Mouse (Mus musculus) olfactory bulb, adult 2 months (tissue): Measurements from ENCODE around the gene Galnt2. TPM values are rescaled to one million over a fixed set of nuclear protein-coding genes. Genes with fewer than 3 reads are reported as not detected.

Experiments
- H3K27ac ChIP-seq: fragments of 200-500 bp; 2 replicates; pipeline ENCODE4 v1.5.1; 2012; ENCODE audit warnings: low read depth, low read length; ENCODE audit not compliant: insufficient read depth
- H3K4me1 ChIP-seq: fragments of 200-500 bp; 2 replicates; pipeline ENCODE4 v1.6.1; 2012; ENCODE audit warnings: low read length; ENCODE audit not compliant: control insufficient read depth, insufficient read depth
- H3K4me3 ChIP-seq: fragments of 200-500 bp; 2 replicates; pipeline ENCODE4 v1.5.1; 2012; ENCODE audit warnings: mild to moderate bottlenecking, low read depth, low read length, moderate library complexity; ENCODE audit not compliant: insufficient read depth
- CTCF ChIP-seq: fragments of 200-500 bp; IDR thresholded peaks from 2 replicates; pipeline ENCODE4 v1.5.1; 2012; ENCODE audit warnings: low read depth, mild to moderate bottlenecking, low read length, moderate library complexity; ENCODE audit not compliant: insufficient read depth
- POLR2A ChIP-seq: fragments of 200-500 bp; IDR thresholded peaks from 2 replicates; pipeline ENCODE4 v1.6.1; 2012; ENCODE audit warnings: mild to moderate bottlenecking, low read depth, low read length, moderate library complexity; ENCODE audit not compliant: insufficient read depth
- WGBS: fragments of 180-500 bp; shearing (Covaris S2); methylation state at CpG from one replicate; pipeline ENCODE4 v1.1.7; 2018; 5-methylcytosine and 5-hydroxymethylcytosine counted together
- polyA plus RNA-seq: library from polyadenylated mRNA; stranded (reverse); fragments of >200 nt; gene quantifications from 2 replicates; pipeline ENCODE4 v1.2.4, GENCODE M21; 2012; ENCODE audit warnings: low replicate concordance; ENCODE audit not compliant: missing spikeins, insufficient read depth, insufficient read length

The Galnt2 gene
- polyA plus RNA-seq, 1 experiment = not detected

DNA sequence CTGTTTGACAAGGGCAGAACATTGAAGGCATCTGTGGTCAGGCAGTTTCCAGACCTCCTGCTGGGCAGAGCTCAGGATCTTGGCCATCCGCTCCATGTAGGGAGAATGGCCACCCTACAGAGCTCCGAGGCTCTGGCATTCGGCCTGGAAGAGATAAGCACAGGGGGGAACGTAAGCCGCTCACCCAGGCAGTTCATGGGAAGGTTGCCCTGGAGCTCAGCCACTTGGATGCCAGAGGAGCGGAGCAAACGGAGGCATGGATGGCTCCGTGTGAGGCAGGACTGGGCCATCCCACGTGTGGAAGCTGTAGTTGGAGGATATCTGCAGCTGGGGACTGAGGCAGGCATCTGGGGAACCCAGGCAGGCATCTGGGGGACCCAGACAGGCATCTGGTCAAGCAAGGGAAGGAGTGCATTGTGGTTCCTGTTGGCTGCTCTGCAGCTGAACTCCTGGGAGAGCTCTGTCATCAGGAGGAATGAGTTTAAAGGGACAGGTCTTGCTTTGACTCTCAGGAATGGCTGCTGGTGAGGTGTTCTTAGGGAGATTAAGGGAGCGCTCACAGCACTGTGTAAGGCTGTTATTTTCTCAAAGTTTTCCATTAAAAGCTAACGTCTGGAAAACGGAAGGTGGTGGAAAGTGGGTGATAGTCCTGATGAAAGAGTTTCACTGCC lies 85.4 kb downstream of the Galnt2 start:
- H3K27ac ChIP-seq = peak overlapping the region; percentile 34; the same call in 1 of the 2 replicates
- WGBS = 50% methylated on average over 12 of the region's 12 CpGs
- H3K4me1 ChIP-seq = peaks cover 53% of the 10 kb centered on the region
- no peak overlapping the region for H3K4me3 ChIP-seq
- TF ChIP-seq POLR2A (no peak), CTCF (no peak)

GRCm38 (mm10) chr8:124317191-124317682 lies 86.0 kb downstream of the Galnt2 start:
- Histone ChIP-seq H3K27ac (no peak overlapping the region), H3K4me3 (no peak overlapping the region), H3K4me1 (peaks cover 51% of the 10 kb centered on the region)
- TF ChIP-seq CTCF = no peak
- no peak for TF ChIP-seq POLR2A
- WGBS = 50% methylated on average over 8 of the region's 8 CpGs

- TF ChIP-seq CTCF (no peak), POLR2A (no peak)
- Histone ChIP-seq H3K4me3 (no peak overlapping the region), H3K4me1 (peaks cover 55% of the 10 kb centered on the region), H3K27ac (no peak overlapping the region)
- 82% methylated on average over 6 of the region's 6 CpGs for whole genome bisulfite sequencing
Measured at GRCm38 (mm10) chr8:124317821-124318220, 86.6 kb downstream of the Galnt2 start.

DNA sequence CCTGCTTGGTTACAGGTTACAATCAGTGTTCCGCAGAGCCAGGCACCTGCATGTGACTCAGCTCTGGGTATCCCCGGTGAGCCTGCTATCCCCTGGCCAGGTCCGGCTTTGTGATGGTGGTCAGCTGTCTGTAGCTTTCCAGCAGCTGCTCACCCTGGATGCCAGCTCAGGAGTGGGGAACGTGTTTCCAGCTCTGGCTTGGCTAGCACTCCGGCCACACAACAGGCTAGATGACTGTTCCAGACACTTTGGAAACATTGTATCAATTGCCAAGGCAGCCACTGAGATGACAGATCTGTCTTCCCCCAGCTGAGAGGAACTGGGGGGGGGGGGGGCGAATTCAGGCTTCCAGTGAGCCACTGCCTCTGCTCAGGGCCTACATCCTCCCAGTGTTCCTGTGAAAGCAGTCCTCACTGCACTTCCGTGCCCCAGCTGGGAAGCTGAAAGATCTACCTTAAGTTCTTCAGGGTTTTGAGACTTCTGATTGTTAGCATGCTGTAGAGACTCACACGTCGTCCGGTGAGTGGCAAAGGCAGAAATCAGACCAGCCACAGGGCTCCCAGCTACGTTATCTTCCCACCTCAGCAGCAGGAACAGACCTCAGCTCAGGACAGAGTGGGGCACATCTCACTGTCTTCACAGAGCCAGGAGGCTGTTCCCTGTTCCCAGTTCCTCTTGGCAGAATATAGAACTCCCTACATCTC lies 87.6 kb downstream of the Galnt2 start:
- 66% methylated on average over 11 of the region's 11 CpGs for WGBS
- TF ChIP-seq CTCF = no peak
- no peak for TF ChIP-seq POLR2A
- no peak overlapping the region for H3K27ac ChIP-seq
- peaks cover 63% of the 10 kb centered on the region for H3K4me1 ChIP-seq
- H3K4me3 ChIP-seq = no peak overlapping the region

- TF ChIP-seq CTCF (no peak), POLR2A (no peak)
- H3K4me1 ChIP-seq = peaks cover 62% of the 10 kb centered on the region
- no peak overlapping the region for H3K4me3 ChIP-seq
- H3K27ac ChIP-seq = no peak overlapping the region
- 86% methylated on average over 4 of the region's 4 CpGs for WGBS
Measured at GRCm38 (mm10) chr8:124319316-124319652, 88.1 kb downstream of the Galnt2 start.

DNA sequence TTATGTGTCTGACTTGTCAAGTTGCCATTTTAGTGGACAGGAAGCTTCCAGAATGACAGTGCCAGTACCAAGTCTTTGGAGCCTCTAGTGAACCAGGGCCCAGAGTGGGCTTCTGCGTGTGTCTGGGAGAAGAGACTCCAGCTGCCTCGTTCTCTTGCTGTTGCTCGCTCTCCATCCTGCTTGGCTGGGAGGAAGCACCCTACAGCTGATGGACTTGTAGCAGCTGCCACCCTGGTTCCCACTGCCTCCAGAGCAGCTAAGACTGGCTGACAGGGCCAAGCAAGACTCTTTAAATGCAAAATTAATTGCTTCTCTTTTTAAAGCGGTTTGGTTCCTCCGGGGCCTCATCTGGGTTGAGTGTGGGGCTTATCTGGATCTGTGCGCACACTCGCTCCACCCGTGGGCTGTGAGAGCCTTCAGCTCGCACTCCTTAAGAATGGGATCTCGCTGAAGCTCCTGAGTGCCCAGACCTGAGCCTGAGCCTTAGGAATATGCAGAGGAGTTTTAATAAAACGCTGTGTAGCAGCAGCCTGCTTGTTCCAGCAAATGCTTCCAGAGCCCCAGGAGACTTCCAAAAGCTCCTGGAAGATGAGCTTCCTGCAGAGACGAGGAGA lies 90.1 kb downstream of the Galnt2 start:
- H3K4me3 ChIP-seq = no peak overlapping the region
- H3K4me1 ChIP-seq = peaks cover 47% of the 10 kb centered on the region
- 41% methylated on average over 12 of the region's 12 CpGs for WGBS
- H3K27ac ChIP-seq = no peak overlapping the region
- TF ChIP-seq CTCF (no peak), POLR2A (no peak)

DNA sequence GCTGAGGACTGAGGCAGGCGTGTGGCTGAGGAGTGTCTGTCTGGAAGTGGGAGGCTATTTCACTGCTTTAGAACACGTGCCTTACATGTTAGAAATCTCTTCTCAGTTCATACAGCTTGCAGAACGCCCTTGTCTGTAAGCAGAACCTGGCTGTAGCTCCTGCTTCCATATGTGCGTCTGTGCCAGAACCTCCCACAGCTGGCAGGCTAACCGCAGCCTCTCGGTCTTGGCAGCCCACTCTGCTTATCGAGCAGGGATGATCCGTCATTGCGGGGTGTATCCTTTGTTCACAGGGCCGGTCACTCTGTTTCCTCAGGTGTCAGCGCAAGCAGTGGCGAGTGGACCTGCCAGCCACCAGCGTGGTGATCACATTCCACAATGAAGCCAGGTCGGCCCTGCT lies 92.2 kb downstream of the Galnt2 start:
- Histone ChIP-seq H3K4me1 (peaks cover 38% of the 10 kb centered on the region), H3K4me3 (no peak overlapping the region), H3K27ac (no peak overlapping the region)
- TF ChIP-seq POLR2A = no peak
- TF ChIP-seq CTCF = no peak
- 53% methylated on average over 14 of the region's 14 CpGs for WGBS

DNA sequence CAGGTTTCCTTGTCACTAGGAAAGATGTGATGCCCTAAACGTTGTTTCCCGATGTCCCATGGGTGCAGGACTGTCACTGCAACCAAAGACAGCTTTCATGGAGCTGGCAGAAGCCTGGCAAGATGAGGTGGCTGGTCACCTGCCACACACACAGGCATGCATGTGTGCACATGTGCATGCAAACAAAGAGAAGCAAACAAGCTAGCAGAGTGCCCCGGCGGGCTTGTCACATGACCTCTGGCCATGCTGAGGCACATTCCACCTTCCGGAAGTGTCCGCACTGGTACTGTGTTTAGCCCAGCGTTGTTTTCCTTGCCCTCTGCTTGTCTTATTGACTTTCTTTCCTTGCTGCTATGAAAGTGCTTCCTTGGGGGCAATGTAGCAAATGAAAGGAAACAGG lies 97.1 kb downstream of the Galnt2 start:
- Histone ChIP-seq H3K4me3 (no peak overlapping the region), H3K27ac (no peak overlapping the region), H3K4me1 (peaks cover 26% of the 10 kb centered on the region)
- no peak for TF ChIP-seq CTCF
- no peak for TF ChIP-seq POLR2A
- 88% methylated on average over 7 of the region's 7 CpGs for WGBS

- TF ChIP-seq POLR2A (no peak), CTCF (no peak)
- Histone ChIP-seq H3K4me1 (peaks cover 21% of the 10 kb centered on the region), H3K27ac (no peak overlapping the region), H3K4me3 (no peak overlapping the region)
- 66% methylated on average over 10 of the region's 10 CpGs for WGBS
Measured at GRCm38 (mm10) chr8:124329690-124330089, 98.5 kb downstream of the Galnt2 start.
